Mouse (Mus musculus) testis, adult 2 months (tissue): ENCODE measurements around the gene Pip5k1b.

ENCODE experiments used
- CTCF ChIP-seq: fragments of 200-500 bp; IDR thresholded peaks from 2 replicates; pipeline ENCODE4 v1.5.1; 2012; ENCODE audit warnings: low read depth, mild to moderate bottlenecking, inconsistent platforms, low read length, moderate library complexity; ENCODE audit not compliant: control insufficient read depth, insufficient read depth, insufficient replicate concordance
- POLR2A ChIP-seq: fragments of 200-500 bp; IDR thresholded peaks from 2 replicates; pipeline ENCODE4 v1.6.1; 2012; ENCODE audit warnings: low read depth, mild to moderate bottlenecking, inconsistent platforms, low read length, moderate library complexity; ENCODE audit not compliant: control insufficient read depth

- TF ChIP-seq CTCF (no peak), POLR2A (no peak)
These were observed 292.9 kb downstream of the Pip5k1b start for GRCm38 (mm10) chr19:24262736-24263135.
